Mouse (Mus musculus): ENCODE measurements around the gene Lama5. TPM values are rescaled to one million over a fixed set of nuclear protein-coding genes. Genes with fewer than 3 reads are reported as not detected.
"Not testable (repeated sequence)": the region's sequence is repeated elsewhere in the genome, so short reads cannot be mapped to it uniquely, and the experiment has no call there.

The Lama5 gene
- polyA plus RNA-seq, 1 experiment from 2014 or later = 17.7 TPM

DNA sequence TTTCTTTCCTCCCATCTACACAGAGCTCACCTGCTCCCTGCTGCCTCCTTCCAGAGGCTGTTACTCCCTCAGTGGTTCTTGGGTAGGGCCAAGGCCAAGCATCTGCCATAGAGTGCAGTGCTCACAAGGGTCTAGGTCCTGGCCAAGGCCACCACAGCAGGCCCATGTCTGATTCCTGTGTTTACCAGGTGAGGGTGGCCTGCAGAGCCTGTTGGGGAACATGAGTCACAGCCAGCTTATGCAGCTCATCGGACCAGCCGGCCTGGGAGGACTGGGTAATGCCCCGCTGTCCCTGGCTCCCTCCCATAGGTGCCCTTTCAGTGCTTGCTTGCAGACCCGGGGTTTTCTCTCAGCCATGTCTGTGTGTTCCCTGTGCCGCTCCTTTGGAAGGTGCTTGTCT, 51.5 kb downstream of the Lama5 start:
- Histone ChIP-seq H3K9ac (ENCODE audit: low read length) (no peak overlapping the region; the same call in 1 of the 2 replicates), H3K4me2 (ENCODE audit: low read depth, low read length) (no peak overlapping the region), H3K4me1 (ENCODE audit: control insufficient read depth, insufficient read depth, low read length) (peaks cover 15% of the 10 kb centered on the region), H3K27ac (ENCODE audit: low read length) (no peak overlapping the region), H3K4me3 (ENCODE audit: low read length) (no peak overlapping the region), H3K27me3 (ENCODE audit: control insufficient read depth, insufficient read depth, low read length) (no peaks in the 10 kb centered on the region), H3K36me3 (ENCODE audit: control insufficient read depth, insufficient read depth) (peaks cover 48% of the 10 kb centered on the region), H3K9me3 (replicated peaks; ENCODE audit: control insufficient read depth, low read length) (no peaks in the 10 kb centered on the region)
- ATAC-seq (replicated peaks; ENCODE audit: extremely low read depth, insufficient read depth, low FRiP score) = no peak
- WGBS = 87% methylated on average over 5 of the region's 5 CpGs

GRCm38 (mm10) chr2:180173711-180174110, 51.9 kb downstream of the Lama5 start:
- not testable (repeated sequence) for H3K9me3 ChIP-seq (replicated peaks; ENCODE audit: control insufficient read depth, low read length); ATAC-seq (replicated peaks; ENCODE audit: extremely low read depth, insufficient read depth, low FRiP score); H3K9ac ChIP-seq (ENCODE audit: low read length); H3K27ac ChIP-seq (ENCODE audit: low read length); H3K4me2 ChIP-seq (ENCODE audit: low read depth, low read length); H3K4me3 ChIP-seq (ENCODE audit: low read length); H3K27me3 ChIP-seq (ENCODE audit: control insufficient read depth, insufficient read depth, low read length)
- peaks cover 15% of the 10 kb centered on the region for H3K4me1 ChIP-seq (ENCODE audit: control insufficient read depth, insufficient read depth, low read length)
- 66% methylated on average over 8 of the region's 8 CpGs for WGBS
- H3K36me3 ChIP-seq (ENCODE audit: control insufficient read depth, insufficient read depth) = peaks cover 44% of the 10 kb centered on the region

DNA sequence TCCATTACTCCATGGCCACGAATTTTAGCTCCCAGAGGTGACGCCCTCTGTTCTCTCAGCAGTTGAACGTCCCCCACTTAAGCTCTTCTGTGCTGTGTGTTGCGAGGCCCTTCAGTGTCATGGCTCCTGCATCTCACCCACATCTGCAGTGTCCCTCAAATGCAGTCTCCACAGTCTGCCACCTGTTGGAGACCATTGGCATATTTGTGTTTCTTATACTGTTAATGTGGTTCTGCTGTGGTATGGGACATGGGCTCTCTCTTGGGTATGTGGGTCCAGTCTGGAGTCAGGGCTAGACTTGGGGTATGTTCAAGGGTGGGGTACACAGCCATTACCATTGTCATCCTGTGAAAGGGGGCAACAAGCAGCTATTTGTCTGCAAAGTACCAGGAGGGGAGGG, 52.5 kb downstream of the Lama5 start:
- H3K4me1 ChIP-seq (ENCODE audit: control insufficient read depth, insufficient read depth, low read length) = peaks cover 15% of the 10 kb centered on the region
- no peaks in the 10 kb centered on the region for H3K27me3 ChIP-seq (ENCODE audit: control insufficient read depth, insufficient read depth, low read length)
- no peak overlapping the region for H3K9ac ChIP-seq (ENCODE audit: low read length)
- H3K9me3 ChIP-seq (replicated peaks; ENCODE audit: control insufficient read depth, low read length) = no peaks in the 10 kb centered on the region
- H3K4me2 ChIP-seq (ENCODE audit: low read depth, low read length) = no peak overlapping the region
- H3K27ac ChIP-seq (ENCODE audit: low read length) = no peak overlapping the region
- no peak for ATAC-seq (replicated peaks; ENCODE audit: extremely low read depth, insufficient read depth, low FRiP score)
- peak overlapping the region; percentile 97; the same call in 1 of the 2 replicates for H3K4me3 ChIP-seq (ENCODE audit: low read length)
- WGBS = 70% methylated on average over 4 of the region's 4 CpGs
- peaks cover 38% of the 10 kb centered on the region for H3K36me3 ChIP-seq (ENCODE audit: control insufficient read depth, insufficient read depth)

DNA sequence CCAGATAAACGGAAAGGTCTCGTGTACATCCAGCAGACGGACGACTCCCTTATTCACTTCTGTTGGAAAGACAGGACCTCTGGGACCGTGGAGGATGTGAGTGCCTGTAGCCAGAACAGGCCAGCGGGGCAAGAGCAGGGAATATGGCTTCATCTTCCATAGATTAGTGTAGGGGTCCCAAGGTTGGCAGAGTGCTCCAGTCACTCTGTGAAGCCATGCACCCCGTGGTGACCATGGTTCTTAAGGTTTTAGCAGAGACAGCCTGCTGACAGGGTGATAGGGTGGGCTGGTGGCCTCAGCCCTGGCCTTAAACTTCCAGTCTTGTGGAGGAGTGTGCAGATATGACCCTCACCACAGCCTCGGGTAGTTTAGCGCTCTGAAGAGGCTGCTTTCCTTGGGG, 53.5 kb downstream of the Lama5 start:
- peak overlapping the region; percentile 97 for H3K4me3 ChIP-seq (ENCODE audit: low read length)
- peak overlapping the region; percentile 95 for H3K27ac ChIP-seq (ENCODE audit: low read length)
- 3% methylated on average over 7 of the region's 9 CpGs for WGBS
- no peak for ATAC-seq (replicated peaks; ENCODE audit: extremely low read depth, insufficient read depth, low FRiP score)
- peaks cover 15% of the 10 kb centered on the region for H3K4me1 ChIP-seq (ENCODE audit: control insufficient read depth, insufficient read depth, low read length)
- peak overlapping the region; percentile 84 for H3K4me2 ChIP-seq (ENCODE audit: low read depth, low read length)
- peaks cover 30% of the 10 kb centered on the region for H3K36me3 ChIP-seq (ENCODE audit: control insufficient read depth, insufficient read depth)
- no peaks in the 10 kb centered on the region for H3K27me3 ChIP-seq (ENCODE audit: control insufficient read depth, insufficient read depth, low read length)
- no peaks in the 10 kb centered on the region for H3K9me3 ChIP-seq (replicated peaks; ENCODE audit: control insufficient read depth, low read length)
- H3K9ac ChIP-seq (ENCODE audit: low read length) = peak overlapping the region; percentile 99

- Histone ChIP-seq H3K27me3 (ENCODE audit: control insufficient read depth, insufficient read depth, low read length) (no peaks in the 10 kb centered on the region), H3K36me3 (ENCODE audit: control insufficient read depth, insufficient read depth) (peaks cover 24% of the 10 kb centered on the region), H3K4me2 (ENCODE audit: low read depth, low read length) (peak overlapping the region; percentile 84), H3K27ac (ENCODE audit: low read length) (peak overlapping the region; percentile 95), H3K9me3 (replicated peaks; ENCODE audit: control insufficient read depth, low read length) (no peaks in the 10 kb centered on the region), H3K4me1 (ENCODE audit: control insufficient read depth, insufficient read depth, low read length) (peaks cover 15% of the 10 kb centered on the region), H3K4me3 (ENCODE audit: low read length) (peak overlapping the region; percentile 97), H3K9ac (ENCODE audit: low read length) (peak overlapping the region; percentile 99)
- WGBS = under 1% methylated on average over 79 of the region's 80 CpGs
- peak; percentile 73 for ATAC-seq (replicated peaks; ENCODE audit: extremely low read depth, insufficient read depth, low FRiP score)
Measured at GRCm38 (mm10) chr2:180171522-180172070, 54.1 kb downstream of the Lama5 start.

DNA sequence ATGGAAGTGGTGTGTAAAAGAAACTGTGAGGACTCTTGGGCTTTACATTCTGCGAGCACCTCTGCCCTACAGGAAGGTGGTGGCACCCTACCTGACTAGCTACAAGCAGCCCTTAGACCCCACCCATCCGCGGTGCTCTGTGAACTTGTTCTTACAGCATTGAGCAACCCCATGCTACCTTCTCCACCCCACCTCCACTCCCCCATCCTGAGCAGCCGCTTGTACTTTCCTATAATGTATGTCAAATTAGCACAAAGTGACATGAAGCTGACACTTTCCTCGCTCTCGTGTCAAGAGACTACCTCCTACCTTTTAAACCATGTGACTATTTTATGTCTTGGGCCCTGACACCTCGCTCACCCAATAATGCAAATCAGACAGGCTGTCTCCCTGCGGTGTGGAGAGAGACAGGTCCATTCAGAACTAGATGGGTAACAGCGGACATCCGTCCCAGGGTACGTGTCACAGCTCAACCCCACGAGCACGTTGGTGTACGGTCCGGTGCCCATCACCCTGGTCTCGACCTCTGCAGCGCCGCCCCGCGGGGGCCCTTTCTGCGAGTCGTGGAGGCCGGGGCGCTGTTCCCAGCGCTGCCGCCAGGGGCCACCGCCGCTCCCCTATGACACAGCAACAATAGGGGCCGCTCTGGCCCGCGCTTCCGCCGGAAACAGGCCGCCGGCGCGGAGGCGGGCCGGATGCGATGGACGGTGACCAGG, 54.7 kb downstream of the Lama5 start, which contains the start of gene Adrm1:
TSS of gene Adrm1 (plus strand) at position 680 of the 716 bp plus-strand sequence.
- peak within 1 kb of the TSS; percentile 97 for H3K4me3 ChIP-seq (ENCODE audit: low read length)
- H3K27ac ChIP-seq (ENCODE audit: low read length) = peak within 1 kb of the TSS; percentile 95
- peak within 1 kb of the TSS; percentile 84 for H3K4me2 ChIP-seq (ENCODE audit: low read depth, low read length)
- H3K9ac ChIP-seq (ENCODE audit: low read length) = peak within 1 kb of the TSS; percentile 99
- no peaks in the 10 kb centered on the region for H3K9me3 ChIP-seq (replicated peaks; ENCODE audit: control insufficient read depth, low read length)
- peaks cover 19% of the 10 kb centered on the region for H3K36me3 ChIP-seq (ENCODE audit: control insufficient read depth, insufficient read depth)
- 5% methylated on average over 41 of the region's 41 CpGs for WGBS
- H3K4me1 ChIP-seq (ENCODE audit: control insufficient read depth, insufficient read depth, low read length) = peaks cover 15% of the 10 kb centered on the region
- no peaks in the 10 kb centered on the region for H3K27me3 ChIP-seq (ENCODE audit: control insufficient read depth, insufficient read depth, low read length)
- ATAC-seq (replicated peaks; ENCODE audit: extremely low read depth, insufficient read depth, low FRiP score) = peak; percentile 98

- H3K27ac ChIP-seq (ENCODE audit: low read length) = no peak overlapping the region
- H3K4me3 ChIP-seq (ENCODE audit: low read length) = no peak overlapping the region
- H3K36me3 ChIP-seq (ENCODE audit: control insufficient read depth, insufficient read depth) = peaks cover 13% of the 10 kb centered on the region
- 82% methylated on average over 11 of the region's 11 CpGs for WGBS
- no peaks in the 10 kb centered on the region for H3K27me3 ChIP-seq (ENCODE audit: control insufficient read depth, insufficient read depth, low read length)
- no peak for ATAC-seq (replicated peaks; ENCODE audit: extremely low read depth, insufficient read depth, low FRiP score)
- no peak overlapping the region for H3K9ac ChIP-seq (ENCODE audit: low read length)
- peaks cover 15% of the 10 kb centered on the region for H3K4me1 ChIP-seq (ENCODE audit: control insufficient read depth, insufficient read depth, low read length)
- H3K9me3 ChIP-seq (replicated peaks; ENCODE audit: control insufficient read depth, low read length) = no peaks in the 10 kb centered on the region
- H3K4me2 ChIP-seq (ENCODE audit: low read depth, low read length) = no peak overlapping the region
Measured at GRCm38 (mm10) chr2:180170151-180170805, 55.4 kb downstream of the Lama5 start.

DNA sequence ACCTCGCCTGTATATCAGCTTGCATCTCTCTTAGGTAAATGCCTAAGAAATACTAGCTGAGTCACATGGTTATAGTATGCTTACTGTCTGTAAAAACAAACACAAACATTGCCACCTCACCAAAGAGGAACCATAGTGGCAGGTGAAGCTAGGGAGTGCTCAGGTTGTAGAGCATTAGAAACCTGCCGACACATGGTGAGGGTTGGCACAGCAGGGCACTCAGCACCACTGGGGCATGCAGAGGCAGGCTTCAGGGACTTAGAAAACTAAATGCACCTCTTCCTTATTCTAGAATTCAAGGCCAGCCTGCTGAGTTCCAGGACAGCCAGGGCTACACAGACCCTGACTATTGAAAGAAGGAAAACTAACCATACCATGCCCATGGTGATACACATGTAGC, 58.8 kb downstream of the Lama5 start:
- H3K27me3 ChIP-seq (ENCODE audit: control insufficient read depth, insufficient read depth, low read length) = no peaks in the 10 kb centered on the region
- no peak overlapping the region for H3K4me2 ChIP-seq (ENCODE audit: low read depth, low read length)
- no peak for ATAC-seq (replicated peaks; ENCODE audit: extremely low read depth, insufficient read depth, low FRiP score)
- no peak overlapping the region for H3K27ac ChIP-seq (ENCODE audit: low read length)
- peaks cover 8% of the 10 kb centered on the region for H3K36me3 ChIP-seq (ENCODE audit: control insufficient read depth, insufficient read depth)
- H3K4me3 ChIP-seq (ENCODE audit: low read length) = no peak overlapping the region
- H3K4me1 ChIP-seq (ENCODE audit: control insufficient read depth, insufficient read depth, low read length) = no peaks in the 10 kb centered on the region
- H3K9me3 ChIP-seq (replicated peaks; ENCODE audit: control insufficient read depth, low read length) = no peaks in the 10 kb centered on the region
- no peak overlapping the region for H3K9ac ChIP-seq (ENCODE audit: low read length)
- WGBS = 74% methylated on average over 2 of the region's 2 CpGs

- peaks cover 11% of the 10 kb centered on the region for H3K36me3 ChIP-seq (ENCODE audit: control insufficient read depth, insufficient read depth)
Measured at GRCm38 (mm10) chr2:180165855-180166254, 59.8 kb downstream of the Lama5 start.

More at GRCm38 (mm10) chr2:180165855-180166254, 59.8 kb downstream of the Lama5 start:
- no peaks in the 10 kb centered on the region for H3K4me1 ChIP-seq (ENCODE audit: control insufficient read depth, insufficient read depth, low read length)
- H3K9me3 ChIP-seq (replicated peaks; ENCODE audit: control insufficient read depth, low read length) = no peaks in the 10 kb centered on the region
- no peak overlapping the region for H3K9ac ChIP-seq (ENCODE audit: low read length)
- WGBS = 94% methylated on average over 2 of the region's 2 CpGs
- H3K27me3 ChIP-seq (ENCODE audit: control insufficient read depth, insufficient read depth, low read length) = no peaks in the 10 kb centered on the region
- ATAC-seq (replicated peaks; ENCODE audit: extremely low read depth, insufficient read depth, low FRiP score) = no peak
- no peak overlapping the region for H3K4me2 ChIP-seq (ENCODE audit: low read depth, low read length)
- H3K4me3 ChIP-seq (ENCODE audit: low read length) = no peak overlapping the region
- no peak overlapping the region for H3K27ac ChIP-seq (ENCODE audit: low read length)

Measured in heart, embryonic 16.5 days (tissue).